Mouse (Mus musculus): Measurements from ENCODE around the gene Prl4a1. TPM values are rescaled to one million over a fixed set of nuclear protein-coding genes. Genes with fewer than 3 reads are reported as not detected.

Gene Prl4a1
- total RNA-seq (2023) = not detected in 4 replicates

DNA sequence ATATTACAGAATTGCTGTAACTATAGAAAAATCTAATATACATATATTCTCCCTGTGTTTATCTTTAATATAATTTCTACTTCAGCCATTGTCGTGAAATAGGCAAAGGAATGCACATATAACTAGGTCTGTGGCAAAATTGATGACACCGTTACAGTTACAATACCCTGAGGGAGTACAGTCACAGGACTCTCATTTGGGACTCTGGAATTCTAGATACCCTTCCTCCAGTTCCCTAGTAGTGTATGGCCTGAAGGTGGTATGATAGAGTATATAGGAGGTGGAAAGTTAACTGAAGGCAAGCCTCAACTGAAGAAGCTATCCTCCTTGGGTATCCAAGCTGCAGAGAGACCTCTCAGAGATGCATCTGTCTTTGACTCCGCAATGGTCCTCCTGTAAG lies at the start of gene Prl4a1:
Gene Prl4a1, plus strand, starts transcription at position 301 of the 400 bp plus-strand sequence.

Other genes starting within 250 kb of the Prl4a1 start
- not detected in 4 replicates for gene Prl7c1, start 235.4 kb upstream of the Prl4a1 start, total RNA-seq (2023)
- not detected in 4 replicates for gene Prl2a1, start 214.6 kb upstream of the Prl4a1 start, total RNA-seq (2023)
- gene Prl2c1, start 166.9 kb upstream of the Prl4a1 start, total RNA-seq (2023) = not detected in 4 replicates
- not detected in 4 replicates for gene Prl5a1, start 126.3 kb downstream of the Prl4a1 start, total RNA-seq (2023)
- gene Gm11361, start 241.3 kb downstream of the Prl4a1 start, total RNA-seq (2023) = 292 to 358 TPM (median 308 TPM) in 4 replicates

All from B cell, adult 62 days (primary cell).